ENCODE assay signal across 15 mouse cellular contexts in the genomic region with DNA sequence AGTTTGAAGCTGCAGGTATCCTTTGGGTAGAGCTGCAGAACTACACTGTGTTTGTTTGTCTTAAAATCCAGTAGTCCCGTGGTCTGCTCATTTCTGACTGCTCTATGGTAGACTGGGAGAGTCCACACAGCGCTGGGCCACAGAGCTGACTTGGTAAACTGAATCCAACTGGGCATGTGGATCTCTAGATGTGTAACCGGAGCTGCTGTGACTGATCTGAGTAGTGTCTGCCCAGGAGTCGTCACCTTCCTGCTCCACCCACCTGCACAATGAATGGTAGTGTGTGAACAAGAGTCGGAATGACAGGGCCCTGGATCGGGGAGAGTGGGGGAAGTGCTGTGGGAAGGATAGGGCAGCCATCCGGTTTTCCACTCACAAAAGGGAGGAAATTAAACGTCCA.
DNase-seq lines count a peak whose midpoint lies in the region; ATAC-seq and TF ChIP-seq lines count a peak whose summit lies in the region.
"Had no signal": no experiment of that assay in that cellular context is flagged by ENCODE, and none has a peak within 500 bp of the region (broad histone marks: within the 10 kb centered on the region; RNA-seq: fewer than 3 reads in every experiment).

No protein-coding gene starts in this region.

- no peaks in the 10 kb centered on the region for H3K9me3 ChIP-seq in hindbrain, postnatal 0 days (ENCODE audit: low read length)
- no peaks in the 10 kb centered on the region for H3K9me3 ChIP-seq in hindbrain, embryonic 11.5 days (ENCODE audit: control insufficient read depth, low read length)
- H3K9me3 ChIP-seq in midbrain, postnatal 0 days (ENCODE audit: low read length) = no peaks in the 10 kb centered on the region
- H3K9me3 ChIP-seq in midbrain, embryonic 15.5 days = no peaks in the 10 kb centered on the region
- no peaks in the 10 kb centered on the region for H3K9me3 ChIP-seq in embryonic facial prominence, embryonic 14.5 days (ENCODE audit: control insufficient read depth, low read length)
- no peaks in the 10 kb centered on the region for H3K9me3 ChIP-seq in stomach, embryonic 15.5 days
- H3K9me3 ChIP-seq: liver, embryonic 12.5 days; midbrain, embryonic 12.5 days had no signal

- ATAC-seq in hindbrain, postnatal 0 days = peak; percentile 29; the same call in 1 of the 2 replicates
- no peak for ATAC-seq in hindbrain, embryonic 11.5 days (ENCODE audit: low FRiP score)
- ATAC-seq in midbrain, postnatal 0 days (ENCODE audit: low FRiP score) = peak; percentile 34; the same call in 1 of the 2 replicates
- ATAC-seq in midbrain, embryonic 15.5 days (replicated peaks) = no peak; the same call in 1 of the 2 replicates
- ATAC-seq in embryonic facial prominence, embryonic 14.5 days (ENCODE audit: low read depth) = peak; percentile 92
- ATAC-seq in stomach, embryonic 15.5 days (ENCODE audit: insufficient read depth, low FRiP score, low read depth) = peak; percentile 57
- ATAC-seq: liver, embryonic 12.5 days had no signal

- no peak overlapping the region for H3K4me3 ChIP-seq in hindbrain, postnatal 0 days (ENCODE audit: low read length)
- no peak overlapping the region for H3K4me3 ChIP-seq in hindbrain, embryonic 11.5 days (ENCODE audit: low read depth, low read length)
- H3K4me3 ChIP-seq in midbrain, postnatal 0 days (ENCODE audit: low read depth, low read length) = no peak overlapping the region
- H3K4me3 ChIP-seq in midbrain, embryonic 15.5 days = no peak overlapping the region
- no peak overlapping the region for H3K4me3 ChIP-seq in embryonic facial prominence, embryonic 14.5 days (ENCODE audit: low read depth, low read length)
- H3K4me3 ChIP-seq in stomach, embryonic 15.5 days (replicated peaks) = no peak overlapping the region
- H3K4me3 ChIP-seq: left cerebral cortex, adult 2 months; liver, embryonic 12.5 days; midbrain, embryonic 12.5 days had no signal

- no peak overlapping the region for H3K9ac ChIP-seq in hindbrain, postnatal 0 days (replicated peaks; ENCODE audit: low read length)
- no peak overlapping the region for H3K9ac ChIP-seq in hindbrain, embryonic 11.5 days (ENCODE audit: low read depth, low read length)
- H3K9ac ChIP-seq in midbrain, postnatal 0 days (replicated peaks; ENCODE audit: low read length, poor library complexity, severe bottlenecking) = no peak overlapping the region
- H3K9ac ChIP-seq in midbrain, embryonic 15.5 days = no peak overlapping the region
- no peak overlapping the region for H3K9ac ChIP-seq in embryonic facial prominence, embryonic 14.5 days (ENCODE audit: low read depth, low read length)
- no peak overlapping the region for H3K9ac ChIP-seq in stomach, embryonic 15.5 days
- H3K9ac ChIP-seq: liver, embryonic 12.5 days; midbrain, embryonic 12.5 days had no signal

- H3K4me1 ChIP-seq in hindbrain, postnatal 0 days (ENCODE audit: insufficient read depth, low read length) = no peaks in the 10 kb centered on the region
- H3K4me1 ChIP-seq in hindbrain, embryonic 11.5 days (replicated peaks; ENCODE audit: control insufficient read depth, insufficient read depth, low read length) = no peaks in the 10 kb centered on the region
- H3K4me1 ChIP-seq in midbrain, postnatal 0 days (ENCODE audit: insufficient read depth, low read length) = no peaks in the 10 kb centered on the region
- no peaks in the 10 kb centered on the region for H3K4me1 ChIP-seq in midbrain, embryonic 15.5 days
- peaks cover 8% of the 10 kb centered on the region; the same call in 1 of the 2 replicates for H3K4me1 ChIP-seq in embryonic facial prominence, embryonic 14.5 days (ENCODE audit: control insufficient read depth, insufficient read depth, low read length)
- peaks cover 8% of the 10 kb centered on the region for H3K4me1 ChIP-seq in stomach, embryonic 15.5 days
- H3K4me1 ChIP-seq: liver, embryonic 12.5 days; midbrain, embryonic 12.5 days had no signal

- no peaks in the 10 kb centered on the region for H3K27me3 ChIP-seq in hindbrain, postnatal 0 days (ENCODE audit: insufficient read depth, low read length)
- no peaks in the 10 kb centered on the region for H3K27me3 ChIP-seq in hindbrain, embryonic 11.5 days (ENCODE audit: control insufficient read depth, insufficient read depth, low read length)
- H3K27me3 ChIP-seq in midbrain, postnatal 0 days (ENCODE audit: insufficient read depth, low read length) = no peaks in the 10 kb centered on the region
- no peaks in the 10 kb centered on the region for H3K27me3 ChIP-seq in midbrain, embryonic 15.5 days (replicated peaks)
- no peaks in the 10 kb centered on the region for H3K27me3 ChIP-seq in embryonic facial prominence, embryonic 14.5 days (replicated peaks; ENCODE audit: control insufficient read depth, insufficient read depth, low read length)
- no peaks in the 10 kb centered on the region for H3K27me3 ChIP-seq in stomach, embryonic 15.5 days (replicated peaks)
- H3K27me3 ChIP-seq: liver, embryonic 12.5 days; midbrain, embryonic 12.5 days had no signal

- DNase-seq in hindbrain, postnatal 0 days (ENCODE audit: low spot score) = no peak
- no peak for DNase-seq in hindbrain, embryonic 11.5 days (ENCODE audit: low spot score)
- no peak for DNase-seq in midbrain, postnatal 0 days (ENCODE audit: low spot score)
- peak; percentile 48 for DNase-seq in embryonic facial prominence, embryonic 14.5 days (ENCODE audit: low spot score)
- no peak for DNase-seq in spleen, postnatal 10 days (ENCODE audit: low spot score in 2 of 2)
- no peak for DNase-seq in spleen, adult 18-20 months
- DNase-seq: adrenal gland, postnatal 36 days; cerebellum, adult 18-20 months; heart, postnatal 4 days; kidney, postnatal 10 days had no signal

- 54% methylated on average over 8 of the region's 8 CpGs for WGBS in hindbrain, postnatal 0 days
- 57% methylated on average over 8 of the region's 8 CpGs for WGBS in hindbrain, embryonic 11.5 days
- 46% methylated on average over 8 of the region's 8 CpGs for WGBS in midbrain, postnatal 0 days
- WGBS in midbrain, embryonic 15.5 days = 47% methylated on average over 8 of the region's 8 CpGs
- WGBS in embryonic facial prominence, embryonic 14.5 days = 22% methylated on average over 8 of the region's 8 CpGs
- 30% methylated on average over 8 of the region's 8 CpGs for WGBS in stomach, embryonic 15.5 days

- no peak overlapping the region for H3K4me2 ChIP-seq in hindbrain, postnatal 0 days (ENCODE audit: low read depth, low read length)
- no peak overlapping the region for H3K4me2 ChIP-seq in hindbrain, embryonic 11.5 days (replicated peaks; ENCODE audit: low read depth, low read length)
- H3K4me2 ChIP-seq in midbrain, postnatal 0 days (ENCODE audit: low read depth, low read length, poor library complexity, severe bottlenecking) = no peak overlapping the region
- H3K4me2 ChIP-seq in midbrain, embryonic 15.5 days = no peak overlapping the region
- H3K4me2 ChIP-seq in embryonic facial prominence, embryonic 14.5 days (ENCODE audit: low read depth, low read length) = no peak overlapping the region
- H3K4me2 ChIP-seq in stomach, embryonic 15.5 days = no peak overlapping the region
- H3K4me2 ChIP-seq: liver, embryonic 12.5 days; midbrain, embryonic 12.5 days had no signal

- TF ChIP-seq CTCF in hindbrain, postnatal 0 days (IDR thresholded peaks at IDR 0.05; ENCODE audit: low read depth) = no peak
- no peak for TF ChIP-seq CTCF in midbrain, postnatal 0 days (IDR thresholded peaks at IDR 0.05)

- H3K36me3 ChIP-seq in hindbrain, postnatal 0 days (ENCODE audit: insufficient read depth, low read length) = no peaks in the 10 kb centered on the region
- no peaks in the 10 kb centered on the region for H3K36me3 ChIP-seq in hindbrain, embryonic 11.5 days (ENCODE audit: control insufficient read depth, insufficient read depth, low read length)
- no peaks in the 10 kb centered on the region for H3K36me3 ChIP-seq in midbrain, postnatal 0 days (ENCODE audit: insufficient read depth, low read length)
- H3K36me3 ChIP-seq in midbrain, embryonic 15.5 days (replicated peaks) = no peaks in the 10 kb centered on the region
- no peaks in the 10 kb centered on the region for H3K36me3 ChIP-seq in embryonic facial prominence, embryonic 14.5 days (ENCODE audit: control insufficient read depth, insufficient read depth, low read length)
- no peaks in the 10 kb centered on the region for H3K36me3 ChIP-seq in stomach, embryonic 15.5 days
- H3K36me3 ChIP-seq: liver, embryonic 12.5 days; midbrain, embryonic 12.5 days had no signal

- no peak overlapping the region for H3K27ac ChIP-seq in hindbrain, postnatal 0 days
- no peak overlapping the region for H3K27ac ChIP-seq in hindbrain, embryonic 11.5 days (ENCODE audit: low read depth, low read length)
- H3K27ac ChIP-seq in midbrain, postnatal 0 days (ENCODE audit: low read depth, low read length) = no peak overlapping the region
- H3K27ac ChIP-seq in midbrain, embryonic 15.5 days = no peak overlapping the region
- no peak overlapping the region for H3K27ac ChIP-seq in embryonic facial prominence, embryonic 14.5 days (replicated peaks; ENCODE audit: low read depth, low read length)
- peak overlapping the region; percentile 66 for H3K27ac ChIP-seq in stomach, embryonic 15.5 days
- H3K27ac ChIP-seq: left cerebral cortex, adult 2 months; liver, embryonic 12.5 days; midbrain, embryonic 12.5 days had no signal

Comparison
In these comparisons a context has a peak if more than half of its experiments do, and no peak if none do; other contexts are left out.
1. ATAC-seq: peak in hindbrain, postnatal 0 days (single experiment), midbrain, postnatal 0 days (single experiment), embryonic facial prominence, embryonic 14.5 days (single experiment) and stomach, embryonic 15.5 days (single experiment); none in hindbrain, embryonic 11.5 days (single experiment) and midbrain, embryonic 15.5 days (single experiment).